Mouse (Mus musculus): ENCODE results near the gene Pnmal2.

- TF ChIP-seq GATA1 (IDR thresholded peaks at IDR 0.05; ENCODE audit: borderline replicate concordance, low read length) = no peak
- no peak for TF ChIP-seq FLI1 (IDR thresholded peaks at IDR 0.05; ENCODE audit: low read length)
Measured at GRCm38 (mm10) chr7:16959539-16960187, 15.2 kb downstream of the Pnmal2 start, which contains the start of gene Pnmal1.

Measured in megakaryocyte, embryonic 14.5 days (primary cell).